11 mouse cellular contexts compared by ENCODE assay signal in the genomic region with DNA sequence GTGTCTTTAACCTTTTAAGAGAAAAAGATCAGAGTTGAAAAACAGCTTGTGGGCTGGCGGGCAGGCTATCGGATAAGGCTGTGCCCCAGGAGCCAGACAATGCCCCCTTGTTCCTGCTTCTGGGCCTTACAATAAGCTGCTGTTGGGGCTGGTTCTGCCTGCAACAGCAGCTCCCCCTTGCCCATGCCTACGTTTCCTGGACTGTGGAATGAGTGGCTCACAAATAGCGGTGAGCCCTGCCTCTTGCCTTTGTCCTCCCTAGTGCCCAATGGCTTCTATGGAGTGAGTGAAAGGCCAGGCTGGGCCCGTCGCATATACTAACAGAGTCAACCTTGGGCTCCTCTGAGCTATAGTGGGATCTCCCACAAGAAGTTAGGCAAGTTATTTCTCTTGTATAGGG.
DNase-seq lines count a peak whose midpoint lies in the region; ATAC-seq and TF ChIP-seq lines count a peak whose summit lies in the region.
"Had no signal": no experiment of that assay in that cellular context is flagged by ENCODE, and none has a peak within 500 bp of the region (broad histone marks: within the 10 kb centered on the region; RNA-seq: fewer than 3 reads in every experiment).

No protein-coding gene starts in this region.

- no peak for DNase-seq in gastrocnemius, adult 2 months
- no peak for DNase-seq in gastrocnemius, postnatal 10 days
- DNase-seq in lung, adult 18-20 months, result no peak
- DNase-seq in MN1 (ENCODE audit: low spot score), result no peak
- no peak for DNase-seq in thymus, postnatal 10 days (ENCODE audit: low spot score in 2 of 2)
- DNase-seq: cerebellum, postnatal 14 days; kidney, adult 9 months; thymus, postnatal 4 days had no signal

- H3K27ac ChIP-seq in gastrocnemius, adult 2 months, result peak overlapping the region; percentile 84
- H3K27ac ChIP-seq in lung, embryonic 15.5 days, result peak overlapping the region; percentile 66
- H3K27ac ChIP-seq in hindbrain, embryonic 12.5 days, result peak overlapping the region; percentile 80
- peak overlapping the region; percentile 34; the same call in 1 of the 2 replicates for H3K27ac ChIP-seq in stomach, embryonic 14.5 days (ENCODE audit: low read length)

- WGBS in lung, embryonic 15.5 days, result 66% methylated on average over 6 of the region's 6 CpGs
- 41% methylated on average over 6 of the region's 6 CpGs for WGBS in hindbrain, embryonic 12.5 days
- 69% methylated on average over 6 of the region's 6 CpGs for WGBS in stomach, embryonic 14.5 days

- no peak; the same call in 1 of the 2 replicates for ATAC-seq in lung, embryonic 15.5 days (ENCODE audit: borderline replicate concordance, extremely low read depth, low FRiP score, low TSS enrichment)
- peak; percentile 26; the same call in 1 of the 2 replicates for ATAC-seq in hindbrain, embryonic 12.5 days (ENCODE audit: low FRiP score)
- ATAC-seq in stomach, embryonic 14.5 days (ENCODE audit: insufficient number of reproducible peaks, insufficient read depth, low FRiP score, low read depth), result peak; percentile 28; the same call in 1 of the 2 replicates

- no peak overlapping the region for H3K4me3 ChIP-seq in gastrocnemius, adult 2 months
- no peak overlapping the region for H3K4me3 ChIP-seq in lung, embryonic 15.5 days
- H3K4me3 ChIP-seq in hindbrain, embryonic 12.5 days, result no peak overlapping the region
- H3K4me3 ChIP-seq in stomach, embryonic 14.5 days (ENCODE audit: low read depth, low read length), result no peak overlapping the region

- H3K4me2 ChIP-seq in lung, embryonic 15.5 days, result no peak overlapping the region
- H3K4me2 ChIP-seq in hindbrain, embryonic 12.5 days (replicated peaks), result no peak overlapping the region
- no peak overlapping the region for H3K4me2 ChIP-seq in stomach, embryonic 14.5 days (replicated peaks; ENCODE audit: low read depth, low read length)

- H3K27me3 ChIP-seq in lung, embryonic 15.5 days, result no peaks in the 10 kb centered on the region
- no peaks in the 10 kb centered on the region for H3K27me3 ChIP-seq in hindbrain, embryonic 12.5 days
- no peaks in the 10 kb centered on the region for H3K27me3 ChIP-seq in stomach, embryonic 14.5 days (ENCODE audit: control insufficient read depth, insufficient read depth, low read length)

- no peaks in the 10 kb centered on the region for H3K9me3 ChIP-seq in lung, embryonic 15.5 days
- H3K9me3 ChIP-seq in hindbrain, embryonic 12.5 days (replicated peaks), result no peaks in the 10 kb centered on the region
- H3K9me3 ChIP-seq in stomach, embryonic 14.5 days (ENCODE audit: control insufficient read depth, low read depth, low read length), result no peaks in the 10 kb centered on the region

- no peak for TF ChIP-seq CTCF in gastrocnemius, adult 2 months (IDR thresholded peaks at IDR 0.05)

- intact Hi-C loops in gastrocnemius, adult 2 months (cut with DNase I), result no loop called here

- H3K36me3 ChIP-seq in lung, embryonic 15.5 days, result peaks cover 6% of the 10 kb centered on the region; the same call in 1 of the 2 replicates
- no peaks in the 10 kb centered on the region for H3K36me3 ChIP-seq in hindbrain, embryonic 12.5 days
- H3K36me3 ChIP-seq in stomach, embryonic 14.5 days (ENCODE audit: control insufficient read depth, insufficient read depth, low read length), result peaks cover 2% of the 10 kb centered on the region

- peaks cover 53% of the 10 kb centered on the region for H3K4me1 ChIP-seq in lung, embryonic 15.5 days
- peaks cover 58% of the 10 kb centered on the region for H3K4me1 ChIP-seq in hindbrain, embryonic 12.5 days
- H3K4me1 ChIP-seq in stomach, embryonic 14.5 days (ENCODE audit: control insufficient read depth, insufficient read depth, low read length), result peaks cover 15% of the 10 kb centered on the region

- H3K9ac ChIP-seq in lung, embryonic 15.5 days, result no peak overlapping the region
- H3K9ac ChIP-seq in hindbrain, embryonic 12.5 days, result no peak overlapping the region
- no peak overlapping the region for H3K9ac ChIP-seq in stomach, embryonic 14.5 days (replicated peaks; ENCODE audit: low read depth, low read length)

Comparison
In these comparisons a context has a peak if more than half of its experiments do, and no peak if none do; other contexts are left out.
1. H3K27ac ChIP-seq: peak in every context shown above with its lines; median percentile 84 in gastrocnemius, adult 2 months; 80 in hindbrain, embryonic 12.5 days; 66 in lung, embryonic 15.5 days; 34 in stomach, embryonic 14.5 days.